Mouse (Mus musculus): ENCODE results near the gene Gsdma2.
"Not testable (repeated sequence)": the region's sequence is repeated elsewhere in the genome, so short reads cannot be mapped to it uniquely, and the experiment has no call there.

GRCm38 (mm10) chr11:98635312-98635970 lies 11.1 kb upstream of the Gsdma2 start:
- TF ChIP-seq GATA1 (IDR thresholded peaks at IDR 0.05; ENCODE audit: borderline replicate concordance, low read length); FLI1 (IDR thresholded peaks at IDR 0.05; ENCODE audit: low read length): not testable (repeated sequence)

Measured in megakaryocyte, embryonic 14.5 days (primary cell).